ENCODE assay signal across 31 mouse cellular contexts in the genomic region with DNA sequence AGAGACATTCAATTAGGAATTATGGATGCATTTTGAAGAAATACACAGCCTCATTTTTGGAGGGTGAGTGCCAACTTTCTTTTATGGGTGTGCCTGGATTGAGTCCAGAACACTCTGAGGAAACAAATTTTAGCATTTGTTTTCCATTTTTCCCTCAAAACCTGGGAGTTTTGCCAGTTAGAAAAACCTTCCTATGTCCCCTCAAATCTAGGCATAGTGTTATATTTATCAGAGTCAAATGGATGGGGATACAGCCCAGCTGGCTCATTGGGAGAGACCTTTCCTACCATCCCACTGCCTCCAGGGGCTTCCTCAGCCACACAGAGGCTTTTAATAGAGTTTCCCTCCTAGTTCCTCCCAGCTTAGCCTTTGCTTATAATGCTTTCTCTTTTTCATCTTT.
DNase-seq lines count a peak whose midpoint lies in the region; ATAC-seq and TF ChIP-seq lines count a peak whose summit lies in the region.
"Had no signal": no experiment of that assay in that cellular context is flagged by ENCODE, and none has a peak within 500 bp of the region (broad histone marks: within the 10 kb centered on the region; RNA-seq: fewer than 3 reads in every experiment).

No protein-coding gene starts in this region.

- no peak for TF ChIP-seq CTCF in layer of hippocampus, adult 2 months (conservative IDR thresholded peaks at IDR 0.05)

- H3K27ac ChIP-seq in forebrain, embryonic 15.5 days (replicated peaks) = 0 out of 2 replicates have a peak overlapping the region, but pooled peaks have one; percentile 34
- H3K27ac ChIP-seq in forebrain, embryonic 10.5 days = no peak overlapping the region
- H3K27ac ChIP-seq in layer of hippocampus, adult 2 months = no peak overlapping the region
- H3K27ac ChIP-seq in midbrain, embryonic 11.5 days (ENCODE audit: low read depth, low read length) = no peak overlapping the region
- H3K27ac ChIP-seq in midbrain, embryonic 13.5 days = no peak overlapping the region
- H3K27ac ChIP-seq: embryonic facial prominence, embryonic 12.5 days; heart, embryonic 10.5 days; hindbrain, embryonic 12.5 days; hindbrain, postnatal 0 days; kidney, embryonic 15.5 days; liver, embryonic 14.5 days had no signal

- no peak overlapping the region for H3K4me2 ChIP-seq in forebrain, embryonic 15.5 days (replicated peaks)
- no peak overlapping the region for H3K4me2 ChIP-seq in midbrain, embryonic 11.5 days
- no peak overlapping the region for H3K4me2 ChIP-seq in midbrain, embryonic 13.5 days (replicated peaks)
- H3K4me2 ChIP-seq: embryonic facial prominence, embryonic 12.5 days; hindbrain, embryonic 12.5 days; kidney, embryonic 15.5 days had no signal

- no peaks in the 10 kb centered on the region for H3K9me3 ChIP-seq in forebrain, embryonic 15.5 days
- H3K9me3 ChIP-seq in forebrain, embryonic 10.5 days = no peaks in the 10 kb centered on the region
- H3K9me3 ChIP-seq in midbrain, embryonic 11.5 days (ENCODE audit: control insufficient read depth, low read length) = no peaks in the 10 kb centered on the region
- H3K9me3 ChIP-seq in midbrain, embryonic 13.5 days = no peaks in the 10 kb centered on the region
- H3K9me3 ChIP-seq: embryonic facial prominence, embryonic 12.5 days; heart, embryonic 10.5 days; hindbrain, embryonic 12.5 days; kidney, embryonic 15.5 days; megakaryocyte, embryonic 14.5 days had no signal

- no peak for DNase-seq in forebrain, embryonic 10.5 days (ENCODE audit: extremely low spot score, low spot score)
- DNase-seq in layer of hippocampus, adult 11-12 months (ENCODE audit: low spot score) = peak; percentile 6
- DNase-seq in layer of hippocampus, adult 2 months (ENCODE audit: low spot score in 2 of 2) = no peak
- DNase-seq in midbrain, embryonic 11.5 days (ENCODE audit: low spot score, missing footprints) = peak; percentile 12
- DNase-seq in brain, adult 2 months (ENCODE audit: low read depth, low spot score) = peak; percentile 60
- DNase-seq in adrenal gland, adult (ENCODE audit: inconsistent age in 2 of 2, low spot score in 1 of 2) = no peak
- DNase-seq: adrenal gland, adult 2 months; cerebellum, adult 11 months; cerebellum, adult 9-10 months; cerebellum, postnatal 36 days; gastrocnemius, postnatal 25 days; heart, adult 11 months; heart, postnatal 36 days; left cerebral cortex, postnatal 4 days; liver; lung, adult 2 months; lung, postnatal 4 days; midbrain, embryonic 14.5 days; right cerebral cortex, postnatal 14 days; thymus, adult 2 months; thymus, postnatal 36 days had no signal

- H3K27me3 ChIP-seq in forebrain, embryonic 15.5 days = no peaks in the 10 kb centered on the region
- no peaks in the 10 kb centered on the region for H3K27me3 ChIP-seq in forebrain, embryonic 10.5 days (ENCODE audit: poor library complexity, severe bottlenecking)
- H3K27me3 ChIP-seq in midbrain, embryonic 11.5 days (ENCODE audit: control insufficient read depth, insufficient read depth, low read length) = no peaks in the 10 kb centered on the region
- no peaks in the 10 kb centered on the region for H3K27me3 ChIP-seq in midbrain, embryonic 13.5 days
- H3K27me3 ChIP-seq: embryonic facial prominence, embryonic 12.5 days; hindbrain, embryonic 12.5 days; kidney, embryonic 15.5 days; megakaryocyte, embryonic 14.5 days had no signal

- H3K4me1 ChIP-seq in forebrain, embryonic 15.5 days = no peaks in the 10 kb centered on the region
- no peaks in the 10 kb centered on the region for H3K4me1 ChIP-seq in forebrain, embryonic 10.5 days
- no peaks in the 10 kb centered on the region for H3K4me1 ChIP-seq in midbrain, embryonic 11.5 days (ENCODE audit: control insufficient read depth, insufficient read depth, low read length)
- H3K4me1 ChIP-seq in midbrain, embryonic 13.5 days (replicated peaks) = no peaks in the 10 kb centered on the region
- H3K4me1 ChIP-seq: embryonic facial prominence, embryonic 12.5 days; heart, embryonic 10.5 days; hindbrain, embryonic 12.5 days; kidney, embryonic 15.5 days; megakaryocyte, embryonic 14.5 days had no signal

- ATAC-seq in forebrain, embryonic 15.5 days (replicated peaks) = no peak
- ATAC-seq in midbrain, embryonic 11.5 days (ENCODE audit: low FRiP score) = no peak
- ATAC-seq in midbrain, embryonic 13.5 days = no peak
- ATAC-seq: hindbrain, postnatal 0 days; intestine, postnatal 0 days had no signal

- no peaks in the 10 kb centered on the region for H3K36me3 ChIP-seq in forebrain, embryonic 15.5 days
- H3K36me3 ChIP-seq in forebrain, embryonic 10.5 days (replicated peaks) = no peaks in the 10 kb centered on the region
- H3K36me3 ChIP-seq in midbrain, embryonic 11.5 days (ENCODE audit: control insufficient read depth, insufficient read depth, low read length) = no peaks in the 10 kb centered on the region
- H3K36me3 ChIP-seq in midbrain, embryonic 13.5 days = no peaks in the 10 kb centered on the region
- H3K36me3 ChIP-seq: embryonic facial prominence, embryonic 12.5 days; heart, embryonic 10.5 days; hindbrain, embryonic 12.5 days; kidney, embryonic 15.5 days had no signal

- no peak overlapping the region for H3K4me3 ChIP-seq in forebrain, embryonic 15.5 days
- no peak overlapping the region for H3K4me3 ChIP-seq in forebrain, embryonic 10.5 days
- H3K4me3 ChIP-seq in layer of hippocampus, adult 2 months = no peak overlapping the region
- H3K4me3 ChIP-seq in midbrain, embryonic 11.5 days (ENCODE audit: low read depth, low read length) = no peak overlapping the region
- no peak overlapping the region for H3K4me3 ChIP-seq in midbrain, embryonic 13.5 days (replicated peaks)
- H3K4me3 ChIP-seq: embryonic facial prominence, embryonic 12.5 days; heart, embryonic 10.5 days; hindbrain, embryonic 12.5 days; kidney, embryonic 15.5 days; megakaryocyte, embryonic 14.5 days had no signal

- no peak overlapping the region for H3K9ac ChIP-seq in forebrain, embryonic 15.5 days (replicated peaks)
- H3K9ac ChIP-seq in midbrain, embryonic 11.5 days (ENCODE audit: low read length) = no peak overlapping the region
- H3K9ac ChIP-seq in midbrain, embryonic 13.5 days (replicated peaks) = no peak overlapping the region
- H3K9ac ChIP-seq: embryonic facial prominence, embryonic 12.5 days; hindbrain, embryonic 12.5 days; kidney, embryonic 15.5 days; liver, embryonic 14.5 days had no signal

Comparison
In these comparisons a context has a peak if more than half of its experiments do, and no peak if none do; other contexts are left out.
1. DNase-seq: peak in layer of hippocampus, adult 11-12 months (single experiment), midbrain, embryonic 11.5 days (single experiment) and brain, adult 2 months (single experiment); none in forebrain, embryonic 10.5 days (single experiment), layer of hippocampus, adult 2 months (0 of 2) and adrenal gland, adult (0 of 2).